Mouse (Mus musculus) cerebellum, adult 2 months (tissue): ENCODE results near the gene Acy3. TPM values are rescaled to one million over a fixed set of nuclear protein-coding genes. Genes with fewer than 3 reads are reported as not detected.
"Not testable (repeated sequence)": the region's sequence is repeated elsewhere in the genome, so short reads cannot be mapped to it uniquely, and the experiment has no call there.

ENCODE experiments used
- DNase-seq, 2 experiments: peaks; one replicate each; pipeline ENCODE4 v3.0.0; 2021
- H3K27ac ChIP-seq: fragments of 200-500 bp; 2 replicates; pipeline ENCODE4 v1.5.1; 2012; ENCODE audit warnings: low read length, control low read depth, inconsistent platforms; ENCODE audit not compliant: insufficient read depth
- H3K27me3 ChIP-seq: fragments of 200-500 bp; 2 replicates; pipeline ENCODE4 v1.6.1; 2012; ENCODE audit warnings: inconsistent platforms, mild to moderate bottlenecking, low read length, moderate library complexity; ENCODE audit not compliant: control insufficient read depth, insufficient read depth
- H3K4me1 ChIP-seq: fragments of 200-500 bp; 2 replicates; pipeline ENCODE4 v1.6.1; 2011; ENCODE audit warnings: low read length; ENCODE audit not compliant: control insufficient read depth, insufficient read depth
- H3K4me3 ChIP-seq: fragments of 200-500 bp; replicated peaks from 2 replicates; pipeline ENCODE3; 2011; ENCODE audit warnings: mild to moderate bottlenecking, low read depth, low read length, control low read depth; ENCODE audit not compliant: insufficient read depth
- CTCF ChIP-seq: fragments of 200-500 bp; IDR thresholded peaks from 2 replicates; pipeline ENCODE4 v1.5.1; 2011; ENCODE audit warnings: low read depth, mild to moderate bottlenecking, control low read depth, low read length, moderate library complexity, borderline replicate concordance; ENCODE audit not compliant: insufficient read depth
- POLR2A ChIP-seq: fragments of 200-500 bp; IDR thresholded peaks from 2 replicates; pipeline ENCODE4 v1.6.1; 2011; ENCODE audit warnings: low read length, control low read depth, borderline replicate concordance; ENCODE audit not compliant: insufficient read depth
- WGBS: fragments of 180-500 bp; shearing (Covaris S2); methylation state at CpG from one replicate; pipeline ENCODE4 v1.1.7; 2018; 5-methylcytosine and 5-hydroxymethylcytosine counted together
- polyA plus RNA-seq: library from polyadenylated mRNA; depleted of rRNA; stranded (reverse); fragments of >200 nt; gene quantifications from 2 replicates; pipeline ENCODE4 v1.2.3, GENCODE M21; 2012

Acy3 gene
- polyA plus RNA-seq, 1 experiment, result 10.8 TPM

DNA sequence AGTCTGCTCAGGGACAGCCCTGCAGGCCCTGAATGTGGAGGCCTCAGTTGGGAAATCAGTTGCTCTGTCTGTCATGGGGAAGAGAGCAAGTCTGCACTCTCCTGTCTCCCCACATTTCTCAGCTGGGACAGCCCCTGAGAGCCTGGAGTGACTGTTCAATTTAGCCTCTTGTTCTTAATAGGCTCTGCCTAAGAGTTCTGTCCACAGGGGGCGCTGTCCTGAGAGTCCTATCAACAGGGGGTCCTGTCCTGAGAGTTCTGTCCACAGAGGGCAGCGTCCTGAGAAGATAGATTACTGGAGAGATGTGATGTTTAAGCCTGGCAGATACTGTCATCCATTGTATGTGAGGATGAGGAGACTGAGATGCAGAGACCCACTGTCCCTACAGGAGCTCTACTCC lies 23.9 kb upstream of the Acy3 start:
- H3K27me3 ChIP-seq, result no peaks in the 10 kb centered on the region
- 27% methylated on average over 2 of the region's 2 CpGs for WGBS
- no peak overlapping the region for H3K4me3 ChIP-seq
- 0 out of 2 replicates have a peak, but pooled peaks cover 4% of the 10 kb centered on the region for H3K4me1 ChIP-seq
- TF ChIP-seq CTCF (no peak), POLR2A (no peak)
- H3K27ac ChIP-seq, result no peak overlapping the region
- no peak for DNase-seq

DNA sequence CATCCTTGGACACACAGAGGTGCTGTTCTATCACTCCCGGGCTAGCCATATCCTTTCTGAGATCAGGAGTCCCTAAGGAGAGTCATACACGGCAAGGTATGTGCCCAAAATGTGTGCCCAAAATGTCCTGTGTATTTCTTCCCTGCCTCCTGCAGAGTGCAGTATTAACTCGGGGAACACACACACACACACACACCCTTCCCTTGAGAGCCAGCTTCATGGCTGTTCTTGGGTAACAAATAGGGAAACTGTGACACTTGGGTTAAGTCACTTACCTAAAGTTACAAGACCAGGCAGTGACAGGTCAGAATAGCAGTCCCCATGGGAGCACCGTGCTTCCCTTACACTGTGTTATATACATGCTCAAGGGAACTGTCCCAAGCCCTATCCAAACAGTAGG lies 22.3 kb upstream of the Acy3 start:
- WGBS, result 66% methylated on average over 4 of the region's 4 CpGs
- Histone ChIP-seq H3K27me3 (no peaks in the 10 kb centered on the region), H3K27ac (no peak overlapping the region), H3K4me3 (no peak overlapping the region), H3K4me1 (no peaks in the 10 kb centered on the region)
- DNase-seq, result no peak
- no peak for TF ChIP-seq CTCF
- TF ChIP-seq POLR2A, result no peak

GRCm38 (mm10) chr19:3966330-3967075 lies 19.9 kb upstream of the Acy3 start:
- DNase-seq, result no peak
- no peak overlapping the region for H3K4me3 ChIP-seq

DNA sequence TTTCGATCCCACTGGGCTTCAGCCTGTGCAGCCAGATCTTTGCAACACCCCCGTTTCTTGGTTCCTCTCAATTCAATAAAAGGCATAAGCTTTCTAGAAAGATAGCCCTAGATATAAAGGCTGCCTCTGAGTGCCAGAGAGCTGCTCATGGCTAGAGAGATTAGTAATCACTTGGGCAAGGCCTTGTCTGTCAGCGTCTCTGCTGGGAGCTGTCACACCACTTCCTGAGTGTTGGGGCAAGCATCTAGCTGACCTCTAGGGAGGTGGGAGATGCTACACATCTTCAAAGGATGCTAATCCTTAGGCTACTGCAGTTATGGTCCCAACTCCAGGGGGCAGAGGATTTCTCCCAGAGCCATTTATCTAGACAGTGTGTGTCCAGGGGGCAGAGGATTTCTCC lies 19.1 kb upstream of the Acy3 start:
- H3K27me3 ChIP-seq, result no peaks in the 10 kb centered on the region
- 80% methylated on average over 3 of the region's 3 CpGs for WGBS
- H3K4me1 ChIP-seq, result no peaks in the 10 kb centered on the region
- no peak for TF ChIP-seq POLR2A
- no peak for TF ChIP-seq CTCF
- no peak overlapping the region for H3K27ac ChIP-seq
- no peak overlapping the region for H3K4me3 ChIP-seq
- no peak for DNase-seq

More at GRCm38 (mm10) chr19:3966330-3967075, 19.9 kb upstream of the Acy3 start:
- Histone ChIP-seq H3K27me3 (no peaks in the 10 kb centered on the region), H3K4me1 (no peaks in the 10 kb centered on the region), H3K27ac (no peak overlapping the region)
- WGBS, result 61% methylated on average over 11 of the region's 11 CpGs
- no peak for TF ChIP-seq CTCF
- no peak for TF ChIP-seq POLR2A

- H3K4me1 ChIP-seq, result no peaks in the 10 kb centered on the region
- no peaks in the 10 kb centered on the region for H3K27me3 ChIP-seq
- H3K27ac ChIP-seq, result no peak within 1 kb of the TSS
- no peak for DNase-seq
- WGBS, result 45% methylated on average over 9 of the region's 9 CpGs
- no peak within 1 kb of the TSS for H3K4me3 ChIP-seq
- TF ChIP-seq POLR2A (no peak), CTCF (no peak)
These were observed 14.1 kb upstream of the Acy3 start, which contains the start of gene Aldh3b2 for GRCm38 (mm10) chr19:3972229-3972628. Gene Aldh3b2 (plus strand): TSS chr19:3972328.

DNA sequence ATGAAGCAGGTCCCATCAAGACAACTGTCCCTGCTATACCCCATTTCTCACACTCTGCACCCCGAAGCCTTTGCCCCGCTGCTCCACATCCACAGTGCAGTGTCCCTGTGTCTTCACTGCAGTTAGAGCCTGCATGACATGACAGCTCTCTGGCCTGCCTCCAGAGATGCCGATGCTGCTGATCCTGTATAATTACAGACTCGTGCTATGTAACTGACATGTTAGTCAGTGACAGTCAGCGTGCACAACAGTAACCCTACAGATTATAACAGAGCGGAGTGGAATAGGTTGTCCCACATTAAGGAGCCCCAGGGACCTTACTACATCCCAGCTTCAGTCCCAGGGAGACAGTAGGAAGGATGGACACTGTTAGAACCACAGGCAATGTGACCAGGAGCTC lies 11.8 kb upstream of the Acy3 start:
- DNase-seq, H3K27ac ChIP-seq: not testable (repeated sequence)
- 57% methylated on average over 6 of the region's 6 CpGs for WGBS

DNA sequence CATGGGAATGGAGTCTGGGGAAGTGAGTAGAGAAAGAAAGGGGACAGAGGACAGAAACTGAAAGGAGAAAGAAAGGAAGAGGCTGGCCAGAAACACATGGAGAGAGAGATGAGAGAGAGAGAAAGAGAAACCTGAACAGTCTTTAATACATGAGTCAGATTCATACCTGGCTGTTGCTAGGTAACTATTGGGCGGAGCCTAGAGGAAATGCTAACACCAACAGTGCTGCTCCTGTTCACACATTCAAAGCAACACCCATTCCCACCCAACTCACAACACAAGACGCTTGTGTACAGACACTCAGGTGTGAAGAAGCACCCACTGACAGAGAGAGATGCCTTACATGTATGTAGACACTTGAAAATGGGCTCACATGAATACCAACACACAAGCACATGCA lies 10.5 kb upstream of the Acy3 start:
- Histone ChIP-seq H3K4me1 (no peaks in the 10 kb centered on the region), H3K4me3 (no peak overlapping the region), H3K27ac (no peak overlapping the region), H3K27me3 (no peaks in the 10 kb centered on the region)
- no peak for DNase-seq
- TF ChIP-seq CTCF (no peak), POLR2A (no peak)
- 88% methylated on average over 2 of the region's 2 CpGs for WGBS

More for the DNA sequence above, 11.8 kb upstream of the Acy3 start:
- not testable (repeated sequence) for H3K4me1 ChIP-seq, H3K27me3 ChIP-seq, H3K4me3 ChIP-seq

GRCm38 (mm10) chr19:3980309-3980708 lies 6.1 kb upstream of the Acy3 start:
- H3K4me1 ChIP-seq, result peaks cover 10% of the 10 kb centered on the region
- H3K27ac ChIP-seq, result no peak overlapping the region
- DNase-seq, result peak; percentile 74 to 76
- 4% methylated on average over 4 of the region's 4 CpGs for whole genome bisulfite sequencing
- no peaks in the 10 kb centered on the region for H3K27me3 ChIP-seq
- H3K4me3 ChIP-seq, result no peak overlapping the region
- TF ChIP-seq POLR2A (no peak), CTCF (peak; percentile 82)

- TF ChIP-seq CTCF, result no peak
- TF ChIP-seq POLR2A, result no peak
- DNase-seq, result no peak
- Histone ChIP-seq H3K27ac (no peak overlapping the region), H3K27me3 (no peaks in the 10 kb centered on the region), H3K4me3 (no peak overlapping the region), H3K4me1 (peaks cover 13% of the 10 kb centered on the region)
- WGBS, result 76% methylated on average over 9 of the region's 9 CpGs
These were observed 5.5 kb upstream of the Acy3 start for GRCm38 (mm10) chr19:3980917-3981316.
